Mouse (Mus musculus): ENCODE data around the gene Tnip2. TPM values are rescaled to one million over a fixed set of nuclear protein-coding genes. Genes with fewer than 3 reads are reported as not detected.

Gene Tnip2
- polyA plus RNA-seq, 1 experiment from 2014 or later: 8.1 TPM

DNA sequence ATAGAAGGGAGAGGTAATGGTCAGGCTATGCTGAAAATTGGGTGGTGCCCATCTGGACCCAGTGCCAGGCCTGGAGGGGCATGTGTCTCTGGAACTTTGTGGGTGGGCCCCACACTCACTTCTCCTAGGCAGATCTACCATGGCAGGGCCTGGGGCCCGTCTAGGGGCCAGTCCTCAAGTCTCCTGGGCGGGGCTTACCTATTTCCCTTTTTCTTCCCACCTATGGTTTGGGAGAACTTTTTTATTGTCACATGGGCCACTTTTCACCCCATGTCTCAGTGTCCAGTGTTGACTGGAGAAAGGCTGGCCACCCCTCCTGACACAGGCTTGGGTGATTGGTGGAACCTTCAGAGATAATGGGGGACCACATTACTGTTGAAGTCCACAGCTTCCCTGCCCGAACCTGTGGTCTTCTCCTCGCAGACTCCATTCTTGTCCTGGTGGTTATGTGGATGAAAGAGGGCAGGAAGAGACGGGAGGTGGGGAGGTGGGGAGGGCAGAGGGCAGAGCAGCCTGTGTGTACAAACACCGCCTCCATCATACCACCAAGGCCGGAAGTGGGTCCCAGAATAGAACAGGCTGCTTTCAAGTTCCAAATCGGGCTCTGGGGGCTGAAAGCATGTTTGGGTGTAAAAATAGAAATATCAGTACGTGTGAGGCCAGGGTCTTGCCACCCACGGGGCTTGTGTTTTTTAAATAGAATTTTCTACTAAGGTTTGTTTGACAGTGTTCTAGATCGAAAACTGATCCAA is 6.8 kb upstream of the Tnip2 start:
- WGBS: 77% methylated on average over 11 of the region's 11 CpGs
- no peak for ATAC-seq (ENCODE audit: low read depth)

GRCm38 (mm10) chr5:34519389-34519910 is 5.7 kb upstream of the Tnip2 start:
- no peaks in the 10 kb centered on the region for H3K9me3 ChIP-seq
- ATAC-seq (ENCODE audit: low read depth): no peak
- no peak overlapping the region for H3K9ac ChIP-seq
- no peaks in the 10 kb centered on the region for H3K4me1 ChIP-seq (replicated peaks)
- no peak overlapping the region for H3K27ac ChIP-seq (replicated peaks)
- WGBS: 86% methylated on average over 9 of the region's 9 CpGs
- H3K27me3 ChIP-seq: peaks cover 3% of the 10 kb centered on the region; the same call in 1 of the 2 replicates
- H3K4me2 ChIP-seq: no peak overlapping the region
- no peak overlapping the region for H3K4me3 ChIP-seq
- no peaks in the 10 kb centered on the region for H3K36me3 ChIP-seq

More for the DNA sequence above, 6.8 kb upstream of the Tnip2 start:
- no peak overlapping the region for H3K4me2 ChIP-seq
- no peaks in the 10 kb centered on the region; the same call in 1 of the 2 replicates for H3K27me3 ChIP-seq
- H3K4me1 ChIP-seq (replicated peaks): peaks cover 2% of the 10 kb centered on the region; the same call in 1 of the 2 replicates
- no peaks in the 10 kb centered on the region for H3K9me3 ChIP-seq
- no peak overlapping the region for H3K4me3 ChIP-seq
- no peaks in the 10 kb centered on the region for H3K36me3 ChIP-seq
- H3K27ac ChIP-seq (replicated peaks): no peak overlapping the region
- no peak overlapping the region for H3K9ac ChIP-seq

DNA sequence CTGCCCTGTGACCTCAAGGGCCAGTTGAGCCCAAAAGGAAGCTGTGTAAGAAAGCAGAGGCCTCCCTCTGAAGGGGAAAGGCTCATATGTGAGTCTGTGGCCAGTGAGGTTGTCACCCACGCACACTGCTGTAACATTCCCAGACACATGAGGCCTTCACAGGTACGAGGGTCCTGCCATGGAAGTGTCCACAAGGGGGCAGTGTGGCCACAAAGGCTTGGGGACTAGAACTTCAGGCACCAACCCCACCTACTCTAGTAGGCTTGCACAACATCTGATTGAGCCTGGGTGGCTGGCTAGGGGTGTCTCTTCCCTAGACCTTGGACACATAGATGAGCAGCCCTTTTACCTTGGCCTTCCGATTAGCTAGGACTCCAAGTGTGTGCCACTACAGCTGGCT is 4.1 kb upstream of the Tnip2 start:
- ATAC-seq (ENCODE audit: low read depth): no peak
- no peaks in the 10 kb centered on the region for H3K9me3 ChIP-seq
- H3K36me3 ChIP-seq: no peaks in the 10 kb centered on the region
- peaks cover 7% of the 10 kb centered on the region for H3K4me1 ChIP-seq (replicated peaks)
- 24% methylated on average over 3 of the region's 3 CpGs for WGBS
- no peak overlapping the region for H3K27ac ChIP-seq (replicated peaks)
- no peak overlapping the region for H3K4me2 ChIP-seq
- H3K9ac ChIP-seq: no peak overlapping the region
- no peak overlapping the region for H3K4me3 ChIP-seq
- H3K27me3 ChIP-seq: peaks cover 6% of the 10 kb centered on the region

DNA sequence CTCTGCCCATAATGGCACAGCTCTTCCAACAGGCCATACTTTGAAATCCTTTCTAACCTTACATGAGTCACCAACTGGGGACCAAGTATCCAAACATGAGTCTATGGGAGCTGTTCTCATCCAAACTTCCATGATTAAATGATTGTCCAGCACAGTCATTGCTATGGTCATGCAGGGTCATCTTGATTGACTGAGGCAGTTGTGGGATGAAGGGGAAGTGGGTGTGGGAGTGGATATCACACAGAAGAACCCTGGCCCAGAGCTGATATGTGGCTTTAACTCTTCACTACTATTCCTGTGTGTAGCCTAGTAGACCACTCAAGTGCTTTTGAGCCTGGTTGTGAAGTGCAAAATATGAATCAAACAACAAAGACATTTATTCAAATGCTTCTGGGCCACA is 1.3 kb upstream of the Tnip2 start:
- H3K36me3 ChIP-seq: no peaks in the 10 kb centered on the region
- peaks cover 8% of the 10 kb centered on the region for H3K4me1 ChIP-seq (replicated peaks)
- H3K9me3 ChIP-seq: no peaks in the 10 kb centered on the region
- no peak for ATAC-seq (ENCODE audit: low read depth)
- no peak overlapping the region for H3K27ac ChIP-seq (replicated peaks)
- H3K4me2 ChIP-seq: no peak overlapping the region
- peaks cover 15% of the 10 kb centered on the region for H3K27me3 ChIP-seq
- H3K9ac ChIP-seq: no peak overlapping the region
- H3K4me3 ChIP-seq: no peak overlapping the region

DNA sequence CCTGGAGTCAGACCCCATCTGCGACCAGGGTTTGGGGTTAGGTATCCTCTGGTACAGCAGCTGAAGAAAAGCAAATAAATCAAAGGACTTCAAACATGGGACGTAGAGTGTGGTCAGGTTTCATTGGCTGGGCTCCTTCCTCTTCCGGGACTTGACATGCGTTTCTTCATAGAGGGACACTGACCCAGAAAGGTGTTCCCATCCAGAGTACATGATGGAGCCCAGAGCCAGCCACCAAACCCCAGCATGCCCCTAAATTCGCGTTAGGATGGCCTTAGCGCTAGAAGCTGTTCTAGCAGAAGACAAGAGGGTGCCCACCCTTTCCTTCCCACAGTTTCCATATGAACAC is 401 bp upstream of the Tnip2 start:
- Histone ChIP-seq H3K27me3 (peaks cover 15% of the 10 kb centered on the region), H3K4me2 (peak overlapping the region; percentile 90), H3K36me3 (no peaks in the 10 kb centered on the region), H3K9me3 (peaks cover under 1% of the 10 kb centered on the region; the same call in 1 of the 2 replicates), H3K4me3 (peak overlapping the region; percentile 59), H3K27ac (replicated peaks) (no peak overlapping the region), H3K9ac (peak overlapping the region; percentile 41), H3K4me1 (replicated peaks) (peaks cover 8% of the 10 kb centered on the region)
- ATAC-seq (ENCODE audit: low read depth): peak; percentile 22; the same call in 1 of the 2 replicates
- WGBS: 24% methylated on average over 7 of the region's 7 CpGs

GRCm38 (mm10) chr5:34512486-34512885 is 1.3 kb downstream of the Tnip2 start:
- peak overlapping the region; percentile 90; the same call in 1 of the 2 replicates for H3K4me2 ChIP-seq
- WGBS: 89% methylated on average over 3 of the region's 3 CpGs

GRCm38 (mm10) chr5:34502821-34503220 is 11.0 kb downstream of the Tnip2 start:
- Histone ChIP-seq H3K36me3 (no peaks in the 10 kb centered on the region), H3K9ac (no peak overlapping the region), H3K4me1 (replicated peaks) (no peaks in the 10 kb centered on the region), H3K9me3 (no peaks in the 10 kb centered on the region), H3K4me2 (no peak overlapping the region), H3K27me3 (no peaks in the 10 kb centered on the region), H3K4me3 (no peak overlapping the region), H3K27ac (replicated peaks) (no peak overlapping the region)
- ATAC-seq (ENCODE audit: low read depth): no peak
- WGBS: 70% methylated on average over 6 of the region's 6 CpGs

More at GRCm38 (mm10) chr5:34512486-34512885, 1.3 kb downstream of the Tnip2 start:
- H3K27ac ChIP-seq (replicated peaks): no peak overlapping the region
- H3K4me1 ChIP-seq (replicated peaks): peaks cover 8% of the 10 kb centered on the region
- peaks cover 15% of the 10 kb centered on the region for H3K27me3 ChIP-seq
- H3K9ac ChIP-seq: no peak overlapping the region
- peaks cover 4% of the 10 kb centered on the region; the same call in 1 of the 2 replicates for H3K9me3 ChIP-seq
- no peak for ATAC-seq (ENCODE audit: low read depth)
- no peak overlapping the region for H3K4me3 ChIP-seq
- no peaks in the 10 kb centered on the region for H3K36me3 ChIP-seq

GRCm38 (mm10) chr5:34502411-34502810 is 11.4 kb downstream of the Tnip2 start:
- Histone ChIP-seq H3K4me2 (no peak overlapping the region), H3K4me3 (no peak overlapping the region), H3K9me3 (no peaks in the 10 kb centered on the region), H3K4me1 (replicated peaks) (no peaks in the 10 kb centered on the region), H3K27me3 (no peaks in the 10 kb centered on the region), H3K27ac (replicated peaks) (no peak overlapping the region), H3K36me3 (no peaks in the 10 kb centered on the region), H3K9ac (no peak overlapping the region)
- 91% methylated on average over 1 of the region's 1 CpGs for WGBS
- no peak for ATAC-seq (ENCODE audit: low read depth)

GRCm38 (mm10) chr5:34501588-34501987 is 12.2 kb downstream of the Tnip2 start:
- no peaks in the 10 kb centered on the region for H3K4me1 ChIP-seq (replicated peaks)
- H3K4me2 ChIP-seq: no peak overlapping the region
- 87% methylated on average over 3 of the region's 3 CpGs for WGBS
- no peaks in the 10 kb centered on the region for H3K27me3 ChIP-seq
- H3K9me3 ChIP-seq: no peaks in the 10 kb centered on the region
- no peak overlapping the region for H3K27ac ChIP-seq (replicated peaks)
- ATAC-seq (ENCODE audit: low read depth): no peak
- H3K9ac ChIP-seq: no peak overlapping the region
- H3K4me3 ChIP-seq: no peak overlapping the region
- no peaks in the 10 kb centered on the region for H3K36me3 ChIP-seq

DNA sequence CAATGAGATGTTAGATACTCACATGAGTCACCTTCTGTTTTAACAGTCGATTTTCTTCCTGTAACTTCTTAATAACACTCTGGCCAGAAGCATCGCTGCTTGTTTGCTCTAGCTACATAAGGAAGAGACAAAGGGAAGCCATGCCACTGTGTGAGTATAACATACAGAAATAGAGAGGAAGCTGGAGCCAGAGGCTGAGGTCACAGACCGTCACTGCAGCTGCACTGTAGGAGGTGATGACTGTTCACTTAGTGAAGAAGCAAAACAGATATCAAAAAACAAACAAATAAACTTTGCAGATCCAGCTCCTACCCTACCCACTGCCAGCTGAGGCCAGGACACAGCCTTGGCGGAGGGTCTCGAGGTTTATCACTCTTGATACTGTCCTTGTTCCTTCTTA is 12.9 kb downstream of the Tnip2 start:
- Histone ChIP-seq H3K4me3 (no peak overlapping the region), H3K36me3 (no peaks in the 10 kb centered on the region), H3K9me3 (no peaks in the 10 kb centered on the region), H3K4me1 (replicated peaks) (no peaks in the 10 kb centered on the region), H3K27me3 (no peaks in the 10 kb centered on the region), H3K27ac (replicated peaks) (no peak overlapping the region), H3K4me2 (no peak overlapping the region), H3K9ac (no peak overlapping the region)
- no peak for ATAC-seq (ENCODE audit: low read depth)
- 84% methylated on average over 5 of the region's 5 CpGs for WGBS

DNA sequence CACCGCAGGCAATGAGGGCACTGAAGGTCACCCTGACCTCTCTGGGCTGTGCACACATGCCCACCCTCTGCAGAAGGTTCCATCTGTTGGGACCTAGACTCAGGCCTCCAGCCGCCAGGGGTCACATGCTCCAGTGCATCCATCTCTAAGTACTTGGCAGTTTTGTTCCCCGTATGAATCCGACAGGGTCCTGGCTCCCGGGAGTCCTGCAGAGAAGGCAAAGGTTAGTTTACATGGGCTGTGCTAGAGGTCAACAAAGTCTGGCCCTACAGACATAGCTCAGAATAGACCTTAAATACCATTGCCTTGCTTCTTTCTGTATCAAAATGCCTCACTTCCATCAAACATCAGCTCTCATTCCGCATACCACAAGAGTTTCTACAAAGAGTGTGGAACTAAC is 17.0 kb downstream of the Tnip2 start:
- ATAC-seq (ENCODE audit: low read depth): no peak
- Histone ChIP-seq H3K4me3 (no peak overlapping the region), H3K4me1 (replicated peaks) (no peaks in the 10 kb centered on the region), H3K4me2 (no peak overlapping the region), H3K9ac (no peak overlapping the region), H3K36me3 (no peaks in the 10 kb centered on the region), H3K27me3 (no peaks in the 10 kb centered on the region), H3K27ac (replicated peaks) (no peak overlapping the region), H3K9me3 (no peaks in the 10 kb centered on the region)
- WGBS: 81% methylated on average over 6 of the region's 6 CpGs

DNA sequence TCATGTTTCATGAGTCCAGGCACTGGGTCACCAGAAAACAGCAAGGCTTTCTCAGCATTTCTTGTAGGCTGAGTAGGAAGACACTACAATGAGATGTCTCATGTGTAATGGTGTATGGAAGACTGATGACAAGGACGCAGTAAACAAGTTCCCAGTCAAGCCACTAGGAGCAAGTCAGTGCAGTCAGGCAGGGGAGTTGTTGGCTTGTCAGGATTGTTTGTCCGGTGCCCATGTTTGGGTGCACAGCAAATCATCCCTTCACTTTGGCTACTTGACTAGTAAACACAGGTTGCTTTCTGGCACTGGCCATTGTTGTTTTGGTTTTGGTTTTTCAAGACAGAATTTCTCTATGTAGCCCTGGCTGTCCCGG is 24.4 kb downstream of the Tnip2 start:
- WGBS: 86% methylated on average over 3 of the region's 3 CpGs
- no peak overlapping the region for H3K4me2 ChIP-seq
- no peak overlapping the region for H3K4me3 ChIP-seq
- peaks cover 34% of the 10 kb centered on the region for H3K36me3 ChIP-seq
- no peaks in the 10 kb centered on the region for H3K27me3 ChIP-seq
- H3K9ac ChIP-seq: no peak overlapping the region
- H3K4me1 ChIP-seq (replicated peaks): no peaks in the 10 kb centered on the region
- H3K9me3 ChIP-seq: no peaks in the 10 kb centered on the region
- no peak overlapping the region for H3K27ac ChIP-seq (replicated peaks)
- no peak for ATAC-seq (ENCODE audit: low read depth)
